11 mouse cellular contexts compared by ENCODE assay signal in genomic region chr11:116616438-116617118, GRCm38 (mm10). TPM values are rescaled to one million over a fixed set of nuclear protein-coding genes. Genes with fewer than 3 reads are reported as not detected.
DNase-seq lines count a peak whose midpoint lies in the region; ATAC-seq and TF ChIP-seq lines count a peak whose summit lies in the region.
"Had no signal": no experiment of that assay in that cellular context is flagged by ENCODE, and none has a peak within 500 bp of the region (broad histone marks: within the 10 kb centered on the region; RNA-seq: fewer than 3 reads in every experiment).

No protein-coding gene starts in this region.

- ATAC-seq in lung, embryonic 15.5 days (ENCODE audit: borderline replicate concordance, extremely low read depth, low FRiP score, low TSS enrichment) = no peak
- ATAC-seq in intestine, postnatal 0 days = no peak
- no peak; the same call in 1 of the 2 replicates for ATAC-seq in stomach, embryonic 14.5 days (ENCODE audit: insufficient number of reproducible peaks, insufficient read depth, low FRiP score, low read depth)
- no peak for ATAC-seq in forebrain, postnatal 0 days

- no peak overlapping the region for H3K4me2 ChIP-seq in lung, embryonic 15.5 days
- 0 out of 2 replicates have a peak overlapping the region, but pooled peaks have one; percentile 37 for H3K4me2 ChIP-seq in intestine, postnatal 0 days (replicated peaks; ENCODE audit: low read depth)
- no peak overlapping the region for H3K4me2 ChIP-seq in stomach, embryonic 14.5 days (replicated peaks; ENCODE audit: low read depth, low read length)
- H3K4me2 ChIP-seq in forebrain, postnatal 0 days (ENCODE audit: low read depth) = no peak overlapping the region
- H3K4me2 ChIP-seq: neural tube, embryonic 15.5 days had no signal

- H3K4me1 ChIP-seq in lung, embryonic 15.5 days = peaks cover 69% of the 10 kb centered on the region
- peaks cover 29% of the 10 kb centered on the region for H3K4me1 ChIP-seq in intestine, postnatal 0 days (replicated peaks; ENCODE audit: control insufficient read depth, insufficient read depth, low read length)
- peaks cover 27% of the 10 kb centered on the region for H3K4me1 ChIP-seq in stomach, embryonic 14.5 days (ENCODE audit: control insufficient read depth, insufficient read depth, low read length)
- no peaks in the 10 kb centered on the region for H3K4me1 ChIP-seq in forebrain, postnatal 0 days (ENCODE audit: insufficient read depth)

- WGBS in lung, embryonic 15.5 days = 67% methylated on average over 10 of the region's 10 CpGs
- 68% methylated on average over 10 of the region's 10 CpGs for WGBS in intestine, postnatal 0 days
- WGBS in stomach, embryonic 14.5 days = 65% methylated on average over 10 of the region's 10 CpGs
- WGBS in forebrain, postnatal 0 days = 75% methylated on average over 10 of the region's 10 CpGs

- no peaks in the 10 kb centered on the region for H3K36me3 ChIP-seq in lung, embryonic 15.5 days
- no peaks in the 10 kb centered on the region for H3K36me3 ChIP-seq in intestine, postnatal 0 days (ENCODE audit: control insufficient read depth, insufficient read depth)
- no peaks in the 10 kb centered on the region for H3K36me3 ChIP-seq in stomach, embryonic 14.5 days (ENCODE audit: control insufficient read depth, insufficient read depth, low read length)
- no peaks in the 10 kb centered on the region for H3K36me3 ChIP-seq in forebrain, postnatal 0 days (ENCODE audit: insufficient read depth)
- H3K36me3 ChIP-seq: neural tube, embryonic 15.5 days had no signal

- no peaks in the 10 kb centered on the region for H3K27me3 ChIP-seq in lung, embryonic 15.5 days
- H3K27me3 ChIP-seq in intestine, postnatal 0 days (replicated peaks; ENCODE audit: control insufficient read depth, insufficient read depth, low read length) = no peaks in the 10 kb centered on the region
- H3K27me3 ChIP-seq in stomach, embryonic 14.5 days (ENCODE audit: control insufficient read depth, insufficient read depth, low read length) = no peaks in the 10 kb centered on the region
- no peaks in the 10 kb centered on the region for H3K27me3 ChIP-seq in forebrain, postnatal 0 days (ENCODE audit: insufficient read depth, low read length)
- H3K27me3 ChIP-seq: neural tube, embryonic 15.5 days had no signal

- no peak overlapping the region for H3K9ac ChIP-seq in lung, embryonic 15.5 days
- no peak overlapping the region for H3K9ac ChIP-seq in intestine, postnatal 0 days (ENCODE audit: low read depth, low read length)
- H3K9ac ChIP-seq in stomach, embryonic 14.5 days (replicated peaks; ENCODE audit: low read depth, low read length) = no peak overlapping the region
- no peak overlapping the region for H3K9ac ChIP-seq in forebrain, postnatal 0 days
- H3K9ac ChIP-seq: neural tube, embryonic 15.5 days had no signal

- no peak for TF ChIP-seq CTCF in intestine, postnatal 0 days (IDR thresholded peaks at IDR 0.05; ENCODE audit: low read depth)
- no peak for TF ChIP-seq CTCF in forebrain, postnatal 0 days (IDR thresholded peaks at IDR 0.05; ENCODE audit: low read depth)

- H3K9me3 ChIP-seq in lung, embryonic 15.5 days = no peaks in the 10 kb centered on the region
- H3K9me3 ChIP-seq in intestine, postnatal 0 days (ENCODE audit: control insufficient read depth) = no peaks in the 10 kb centered on the region
- no peaks in the 10 kb centered on the region for H3K9me3 ChIP-seq in stomach, embryonic 14.5 days (ENCODE audit: control insufficient read depth, low read depth, low read length)
- H3K9me3 ChIP-seq in forebrain, postnatal 0 days (ENCODE audit: low read length) = no peaks in the 10 kb centered on the region
- H3K9me3 ChIP-seq: neural tube, embryonic 15.5 days had no signal

- peak; percentile 39 to 41 for DNase-seq in cerebellum, postnatal 25 days
- no peak for DNase-seq in cerebellum, postnatal 36 days
- DNase-seq in lung, postnatal 14 days = no peak
- DNase-seq in forebrain, postnatal 0 days = no peak
- no peak for DNase-seq in adrenal gland, postnatal 36 days

- H3K27ac ChIP-seq in lung, embryonic 15.5 days = peak overlapping the region; percentile 54
- H3K27ac ChIP-seq in intestine, postnatal 0 days (ENCODE audit: low read depth, low read length) = no peak overlapping the region; the same call in 1 of the 2 replicates
- peak overlapping the region; percentile 21; the same call in 1 of the 2 replicates for H3K27ac ChIP-seq in stomach, embryonic 14.5 days (ENCODE audit: low read length)
- no peak overlapping the region for H3K27ac ChIP-seq in forebrain, postnatal 0 days (ENCODE audit: low read depth, low read length)
- H3K27ac ChIP-seq: neural tube, embryonic 15.5 days had no signal

- no peak overlapping the region for H3K4me3 ChIP-seq in lung, embryonic 15.5 days
- no peak overlapping the region for H3K4me3 ChIP-seq in intestine, postnatal 0 days (ENCODE audit: low read depth, low read length)
- H3K4me3 ChIP-seq in stomach, embryonic 14.5 days (ENCODE audit: low read depth, low read length) = no peak overlapping the region
- H3K4me3 ChIP-seq in forebrain, postnatal 0 days (ENCODE audit: low read depth, low read length) = no peak overlapping the region
- H3K4me3 ChIP-seq: neural tube, embryonic 15.5 days had no signal

RNA-seq across cellular contexts. Expression of gene Rhbdf2, which starts 10.2 kb away (rescaled TPM):
- 12.5 and 13.5 TPM in 2 replicates for polyA plus RNA-seq in lung, embryonic 15.5 days (2015; fragmentation: Nextera tagmentation; extraction: Ambion mirVana)
- polyA plus RNA-seq in intestine, postnatal 0 days (2015; fragmentation: Nextera tagmentation; extraction: Ambion mirVana) = 7.6 and 8.4 TPM in 2 replicates
- polyA plus RNA-seq in stomach, embryonic 14.5 days (2014; fragmentation: Nextera tagmentation; extraction: Ambion mirVana) = 4.5 and 6.2 TPM in 2 replicates
- 1.6 and 1.9 TPM in 2 replicates for total RNA-seq in forebrain, postnatal 0 days (2014; rRNA removed)
- 0.75 and 0.97 TPM in 2 replicates for polyA plus RNA-seq in forebrain, postnatal 0 days (2015; fragmentation: Nextera tagmentation; extraction: Ambion mirVana)
- 10 to 100 TPM; 12.5 to 17.5 TPM for total RNA-seq in adrenal gland, postnatal 36 days (2021)

RNA-seq across cellular contexts. Expression of gene Aanat, which starts 30.3 kb away (rescaled TPM):
- polyA plus RNA-seq in lung, embryonic 15.5 days (2015; fragmentation: Nextera tagmentation; extraction: Ambion mirVana) = not detected in 2 replicates
- polyA plus RNA-seq in intestine, postnatal 0 days (2015; fragmentation: Nextera tagmentation; extraction: Ambion mirVana) = not detected in 2 replicates
- not detected in 2 replicates for polyA plus RNA-seq in stomach, embryonic 14.5 days (2014; fragmentation: Nextera tagmentation; extraction: Ambion mirVana)
- total RNA-seq in forebrain, postnatal 0 days (2014; rRNA removed) = 0.31 and 0.62 TPM in 2 replicates
- 0.88 and 0.89 TPM in 2 replicates for polyA plus RNA-seq in forebrain, postnatal 0 days (2015; fragmentation: Nextera tagmentation; extraction: Ambion mirVana)
- total RNA-seq in adrenal gland, postnatal 36 days (2021) = not detected
- polyA plus RNA-seq: embryonic facial prominence, embryonic 11.5 days; large intestine, adult 2 months had no signal

RNA-seq across cellular contexts. Expression of gene Ube2o, which starts 35.3 kb away (rescaled TPM):
- 12.6 and 14.8 TPM in 2 replicates for polyA plus RNA-seq in lung, embryonic 15.5 days (2015; fragmentation: Nextera tagmentation; extraction: Ambion mirVana)
- polyA plus RNA-seq in intestine, postnatal 0 days (2015; fragmentation: Nextera tagmentation; extraction: Ambion mirVana) = 3.7 and 4.8 TPM in 2 replicates
- 10.1 and 11.4 TPM in 2 replicates for polyA plus RNA-seq in stomach, embryonic 14.5 days (2014; fragmentation: Nextera tagmentation; extraction: Ambion mirVana)
- total RNA-seq in forebrain, postnatal 0 days (2014; rRNA removed) = 81.3 and 94.1 TPM in 2 replicates
- polyA plus RNA-seq in forebrain, postnatal 0 days (2015; fragmentation: Nextera tagmentation; extraction: Ambion mirVana) = 26.6 and 32.1 TPM in 2 replicates
- 10 to 100 TPM; 26.6 to 29.3 TPM for total RNA-seq in adrenal gland, postnatal 36 days (2021)

RNA-seq across cellular contexts. Expression of gene Prcd, which starts 36.8 kb away (rescaled TPM):
- 1.8 and 3.2 TPM in 2 replicates for polyA plus RNA-seq in lung, embryonic 15.5 days (2015; fragmentation: Nextera tagmentation; extraction: Ambion mirVana)
- 0.84 and 1.1 TPM in 2 replicates for polyA plus RNA-seq in intestine, postnatal 0 days (2015; fragmentation: Nextera tagmentation; extraction: Ambion mirVana)
- 1.2 and 1.7 TPM in 2 replicates for polyA plus RNA-seq in stomach, embryonic 14.5 days (2014; fragmentation: Nextera tagmentation; extraction: Ambion mirVana)
- total RNA-seq in forebrain, postnatal 0 days (2014; rRNA removed) = 1.5 and 3.3 TPM in 2 replicates
- 3.4 and 4.8 TPM in 2 replicates for polyA plus RNA-seq in forebrain, postnatal 0 days (2015; fragmentation: Nextera tagmentation; extraction: Ambion mirVana)
- 10 to 100 TPM in 1 of 2 experiments, 1 to 10 TPM in 1; 9.6 to 14.1 TPM for total RNA-seq in adrenal gland, postnatal 36 days (2021)

RNA-seq across cellular contexts. Expression of gene Cygb, which starts 37.5 kb away (rescaled TPM):
- polyA plus RNA-seq in lung, embryonic 15.5 days (2015; fragmentation: Nextera tagmentation; extraction: Ambion mirVana) = 11.2 and 11.9 TPM in 2 replicates
- polyA plus RNA-seq in intestine, postnatal 0 days (2015; fragmentation: Nextera tagmentation; extraction: Ambion mirVana) = 17.5 and 20.2 TPM in 2 replicates
- 19.9 and 20.8 TPM in 2 replicates for polyA plus RNA-seq in stomach, embryonic 14.5 days (2014; fragmentation: Nextera tagmentation; extraction: Ambion mirVana)
- total RNA-seq in forebrain, postnatal 0 days (2014; rRNA removed) = 20.7 and 22.7 TPM in 2 replicates
- 24.9 and 27.6 TPM in 2 replicates for polyA plus RNA-seq in forebrain, postnatal 0 days (2015; fragmentation: Nextera tagmentation; extraction: Ambion mirVana)
- 10 to 100 TPM; 25.0 to 36.5 TPM for total RNA-seq in adrenal gland, postnatal 36 days (2021)

Comparison
In these comparisons a context has a peak if more than half of its experiments do, and no peak if none do; other contexts are left out.
1. DNase-seq: peak in cerebellum, postnatal 25 days (2 of 2); none in cerebellum, postnatal 36 days (0 of 2), lung, postnatal 14 days (single experiment), forebrain, postnatal 0 days (single experiment) and adrenal gland, postnatal 36 days (0 of 2).
2. H3K27ac ChIP-seq: peak in lung, embryonic 15.5 days (single experiment) and stomach, embryonic 14.5 days (single experiment); none in intestine, postnatal 0 days (single experiment) and forebrain, postnatal 0 days (single experiment).